Mouse (Mus musculus): ENCODE results near the gene Irgm2. TPM values are rescaled to one million over a fixed set of nuclear protein-coding genes. Genes with fewer than 3 reads are reported as not detected.
"Not testable (repeated sequence)": the region's sequence is repeated elsewhere in the genome, so short reads cannot be mapped to it uniquely, and the experiment has no call there.

Irgm2 gene
- polyA plus RNA-seq, 1 experiment from 2014 or later: 4.0 TPM

GRCm38 (mm10) chr11:58179563-58179962 lies 19.9 kb upstream of the Irgm2 start:
- 31% methylated on average over 3 of the region's 3 CpGs for WGBS
- Histone ChIP-seq H3K4me2 (ENCODE audit: low read depth, low read length) (no peak overlapping the region), H3K4me1 (ENCODE audit: control insufficient read depth, insufficient read depth, low read length) (no peaks in the 10 kb centered on the region), H3K9ac (ENCODE audit: low read length) (no peak overlapping the region), H3K9me3 (replicated peaks; ENCODE audit: control insufficient read depth, low read length) (no peaks in the 10 kb centered on the region), H3K4me3 (replicated peaks; ENCODE audit: low read length) (no peak overlapping the region), H3K27me3 (ENCODE audit: control insufficient read depth, insufficient read depth, low read length) (no peaks in the 10 kb centered on the region), H3K27ac (ENCODE audit: low read length) (no peak overlapping the region), H3K36me3 (ENCODE audit: control insufficient read depth, insufficient read depth, low read length) (peaks cover 19% of the 10 kb centered on the region)
- peak; percentile 47; the same call in 1 of the 2 replicates for ATAC-seq (ENCODE audit: insufficient read depth, low FRiP score)

- H3K4me3 ChIP-seq (replicated peaks; ENCODE audit: low read length); H3K27me3 ChIP-seq (ENCODE audit: control insufficient read depth, insufficient read depth, low read length); H3K9me3 ChIP-seq (replicated peaks; ENCODE audit: control insufficient read depth, low read length); H3K9ac ChIP-seq (ENCODE audit: low read length); H3K27ac ChIP-seq (ENCODE audit: low read length); ATAC-seq (ENCODE audit: insufficient read depth, low FRiP score); H3K4me1 ChIP-seq (ENCODE audit: control insufficient read depth, insufficient read depth, low read length); H3K4me2 ChIP-seq (ENCODE audit: low read depth, low read length): not testable (repeated sequence)
- 93% methylated on average over 6 of the region's 6 CpGs for WGBS
- peaks cover 19% of the 10 kb centered on the region for H3K36me3 ChIP-seq (ENCODE audit: control insufficient read depth, insufficient read depth, low read length)
These were observed 19.4 kb upstream of the Irgm2 start for GRCm38 (mm10) chr11:58179986-58180385.

GRCm38 (mm10) chr11:58180756-58181155 lies 18.7 kb upstream of the Irgm2 start:
- H3K27ac ChIP-seq (ENCODE audit: low read length): no peak overlapping the region
- no peak overlapping the region for H3K9ac ChIP-seq (ENCODE audit: low read length)
- H3K9me3 ChIP-seq (replicated peaks; ENCODE audit: control insufficient read depth, low read length): no peaks in the 10 kb centered on the region
- no peak overlapping the region for H3K4me2 ChIP-seq (ENCODE audit: low read depth, low read length)
- H3K36me3 ChIP-seq (ENCODE audit: control insufficient read depth, insufficient read depth, low read length): peaks cover 12% of the 10 kb centered on the region
- 79% methylated on average over 7 of the region's 7 CpGs for WGBS
- H3K4me3 ChIP-seq (replicated peaks; ENCODE audit: low read length): no peak overlapping the region
- no peaks in the 10 kb centered on the region for H3K27me3 ChIP-seq (ENCODE audit: control insufficient read depth, insufficient read depth, low read length)
- ATAC-seq (ENCODE audit: insufficient read depth, low FRiP score): no peak
- no peaks in the 10 kb centered on the region for H3K4me1 ChIP-seq (ENCODE audit: control insufficient read depth, insufficient read depth, low read length)

GRCm38 (mm10) chr11:58183579-58183978 lies 15.8 kb upstream of the Irgm2 start:
- no peak for ATAC-seq (ENCODE audit: insufficient read depth, low FRiP score)
- Histone ChIP-seq H3K36me3 (ENCODE audit: control insufficient read depth, insufficient read depth, low read length) (no peaks in the 10 kb centered on the region), H3K9ac (ENCODE audit: low read length) (no peak overlapping the region), H3K4me2 (ENCODE audit: low read depth, low read length) (no peak overlapping the region), H3K27me3 (ENCODE audit: control insufficient read depth, insufficient read depth, low read length) (no peaks in the 10 kb centered on the region), H3K4me1 (ENCODE audit: control insufficient read depth, insufficient read depth, low read length) (no peaks in the 10 kb centered on the region), H3K9me3 (replicated peaks; ENCODE audit: control insufficient read depth, low read length) (no peaks in the 10 kb centered on the region), H3K4me3 (replicated peaks; ENCODE audit: low read length) (no peak overlapping the region), H3K27ac (ENCODE audit: low read length) (no peak overlapping the region)
- WGBS: 82% methylated on average over 3 of the region's 3 CpGs

- H3K9me3 ChIP-seq (replicated peaks; ENCODE audit: control insufficient read depth, low read length): no peaks in the 10 kb centered on the region
- H3K27ac ChIP-seq (ENCODE audit: low read length): no peak overlapping the region
- H3K9ac ChIP-seq (ENCODE audit: low read length): no peak overlapping the region
- H3K36me3 ChIP-seq (ENCODE audit: control insufficient read depth, insufficient read depth, low read length): no peaks in the 10 kb centered on the region
- no peaks in the 10 kb centered on the region for H3K27me3 ChIP-seq (ENCODE audit: control insufficient read depth, insufficient read depth, low read length)
- 85% methylated on average over 6 of the region's 6 CpGs for WGBS
- no peak for ATAC-seq (ENCODE audit: insufficient read depth, low FRiP score)
- H3K4me2 ChIP-seq (ENCODE audit: low read depth, low read length): no peak overlapping the region
- H3K4me3 ChIP-seq (replicated peaks; ENCODE audit: low read length): no peak overlapping the region
- no peaks in the 10 kb centered on the region for H3K4me1 ChIP-seq (ENCODE audit: control insufficient read depth, insufficient read depth, low read length)
These were observed 9.7 kb upstream of the Irgm2 start for GRCm38 (mm10) chr11:58189675-58190074.

GRCm38 (mm10) chr11:58193326-58193725 lies 6.1 kb upstream of the Irgm2 start:
- Histone ChIP-seq H3K4me3 (replicated peaks; ENCODE audit: low read length) (no peak overlapping the region), H3K27me3 (ENCODE audit: control insufficient read depth, insufficient read depth, low read length) (no peaks in the 10 kb centered on the region), H3K4me2 (ENCODE audit: low read depth, low read length) (no peak overlapping the region), H3K9ac (ENCODE audit: low read length) (no peak overlapping the region), H3K27ac (ENCODE audit: low read length) (no peak overlapping the region), H3K4me1 (ENCODE audit: control insufficient read depth, insufficient read depth, low read length) (no peaks in the 10 kb centered on the region), H3K9me3 (replicated peaks; ENCODE audit: control insufficient read depth, low read length) (no peaks in the 10 kb centered on the region), H3K36me3 (ENCODE audit: control insufficient read depth, insufficient read depth, low read length) (no peaks in the 10 kb centered on the region)
- no peak for ATAC-seq (ENCODE audit: insufficient read depth, low FRiP score)
- 43% methylated on average over 3 of the region's 3 CpGs for WGBS

GRCm38 (mm10) chr11:58193860-58194520 lies 5.4 kb upstream of the Irgm2 start:
- no peak overlapping the region for H3K4me3 ChIP-seq (replicated peaks; ENCODE audit: low read length)
- H3K4me1 ChIP-seq (ENCODE audit: control insufficient read depth, insufficient read depth, low read length): no peaks in the 10 kb centered on the region
- no peak for ATAC-seq (ENCODE audit: insufficient read depth, low FRiP score)
- 27% methylated on average over 4 of the region's 4 CpGs for WGBS
- no peak overlapping the region for H3K4me2 ChIP-seq (ENCODE audit: low read depth, low read length)
- no peaks in the 10 kb centered on the region for H3K36me3 ChIP-seq (ENCODE audit: control insufficient read depth, insufficient read depth, low read length)
- H3K27me3 ChIP-seq (ENCODE audit: control insufficient read depth, insufficient read depth, low read length): no peaks in the 10 kb centered on the region
- H3K9me3 ChIP-seq (replicated peaks; ENCODE audit: control insufficient read depth, low read length): no peaks in the 10 kb centered on the region
- no peak overlapping the region for H3K27ac ChIP-seq (ENCODE audit: low read length)
- no peak overlapping the region for H3K9ac ChIP-seq (ENCODE audit: low read length)

- Histone ChIP-seq H3K27me3 (ENCODE audit: control insufficient read depth, insufficient read depth, low read length) (no peaks in the 10 kb centered on the region), H3K9ac (ENCODE audit: low read length) (no peak overlapping the region), H3K4me3 (replicated peaks; ENCODE audit: low read length) (peak overlapping the region; percentile 63), H3K27ac (ENCODE audit: low read length) (no peak overlapping the region; the same call in 1 of the 2 replicates), H3K4me1 (ENCODE audit: control insufficient read depth, insufficient read depth, low read length) (no peaks in the 10 kb centered on the region), H3K36me3 (ENCODE audit: control insufficient read depth, insufficient read depth, low read length) (no peaks in the 10 kb centered on the region), H3K9me3 (replicated peaks; ENCODE audit: control insufficient read depth, low read length) (no peaks in the 10 kb centered on the region), H3K4me2 (ENCODE audit: low read depth, low read length) (peak overlapping the region; percentile 80)
- 89% methylated on average over 4 of the region's 4 CpGs for WGBS
- ATAC-seq (ENCODE audit: insufficient read depth, low FRiP score): no peak
These were observed 755 bp upstream of the Irgm2 start for GRCm38 (mm10) chr11:58198663-58199062.

GRCm38 (mm10) chr11:58200226-58200625 lies 808 bp downstream of the Irgm2 start:
- Histone ChIP-seq H3K9me3 (replicated peaks; ENCODE audit: control insufficient read depth, low read length) (no peaks in the 10 kb centered on the region), H3K36me3 (ENCODE audit: control insufficient read depth, insufficient read depth, low read length) (no peaks in the 10 kb centered on the region), H3K4me3 (replicated peaks; ENCODE audit: low read length) (no peak overlapping the region), H3K4me1 (ENCODE audit: control insufficient read depth, insufficient read depth, low read length) (no peaks in the 10 kb centered on the region), H3K27ac (ENCODE audit: low read length) (no peak overlapping the region), H3K27me3 (ENCODE audit: control insufficient read depth, insufficient read depth, low read length) (no peaks in the 10 kb centered on the region), H3K9ac (ENCODE audit: low read length) (no peak overlapping the region), H3K4me2 (ENCODE audit: low read depth, low read length) (no peak overlapping the region)
- 82% methylated on average over 4 of the region's 4 CpGs for WGBS
- ATAC-seq (ENCODE audit: insufficient read depth, low FRiP score): no peak

All from stomach, embryonic 16.5 days (tissue).